Mouse (Mus musculus) cerebellum, postnatal 14 days (tissue): ENCODE results near the gene Scimp.

Experiments used
- DNase-seq, 2 experiments: peaks; one replicate each; pipeline ENCODE4 v3.0.0; 2021; ENCODE audit warnings: mixed read lengths in 2 of 2

Gene Scimp

DNA sequence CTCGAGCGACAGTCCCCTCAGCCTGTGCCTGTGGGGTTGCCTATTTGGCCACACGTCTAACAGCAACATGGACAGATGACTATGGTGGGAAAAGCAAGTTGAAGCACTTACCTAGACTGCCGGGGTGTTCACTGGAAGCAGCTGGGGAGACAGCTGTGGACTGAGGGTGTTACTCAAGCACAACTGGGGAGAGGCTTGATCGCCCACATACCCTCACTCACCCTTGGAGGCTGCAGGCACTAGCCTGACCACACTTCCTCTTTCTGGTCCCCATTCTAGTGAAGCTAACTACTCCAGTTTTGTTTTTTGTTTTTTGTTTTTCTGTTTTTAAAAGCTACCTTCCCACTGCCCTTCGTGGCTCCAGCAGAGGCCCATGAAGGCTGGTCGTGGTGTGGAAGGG is at the start of gene Scimp:
TSS of gene Scimp (minus strand) at position 222 of the 400 bp plus-strand sequence.
- peak in 1 of 2 experiments; percentile 11 for DNase-seq

DNA sequence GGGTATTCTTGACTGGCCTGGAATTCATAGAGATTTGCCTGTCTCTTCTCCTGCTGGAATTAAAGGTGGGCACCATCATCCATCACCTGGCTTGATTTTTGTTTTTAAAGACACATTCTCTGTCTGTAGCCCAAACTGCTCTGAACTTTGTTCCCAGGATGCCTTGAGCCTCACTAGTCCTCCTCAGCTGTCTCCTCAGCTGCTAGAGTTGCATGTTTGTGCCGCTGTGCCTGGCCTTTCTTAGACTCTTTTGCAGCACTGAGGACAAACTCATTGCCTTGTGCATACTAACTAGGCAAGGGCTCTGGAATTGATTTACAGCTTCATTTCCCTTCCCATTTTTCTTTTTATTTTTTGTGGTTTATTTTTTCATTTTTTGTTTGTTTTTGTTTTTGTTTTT is 48.0 kb upstream of the Scimp start:
- DNase-seq = no peak

DNA sequence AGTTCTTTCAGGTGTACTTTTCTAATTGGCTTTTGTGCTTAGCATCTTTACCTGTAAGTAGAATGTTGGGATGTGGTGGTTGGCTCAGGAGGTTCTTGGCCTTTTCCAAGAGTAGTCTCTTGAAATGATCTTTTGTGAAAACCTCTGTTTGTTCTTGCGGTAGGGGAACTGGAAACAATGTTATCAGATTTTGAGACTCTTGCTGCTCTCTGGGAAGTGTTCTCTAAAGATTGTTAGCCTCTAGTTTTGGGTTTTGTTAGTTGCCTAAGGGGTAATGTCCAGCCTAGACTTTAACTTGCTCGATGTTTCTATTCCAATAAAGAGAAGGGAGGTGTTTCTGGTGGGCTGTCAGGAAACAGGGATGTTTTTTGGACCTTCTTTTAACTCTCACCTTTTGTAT is 33.6 kb upstream of the Scimp start:
- DNase-seq = no peak

DNA sequence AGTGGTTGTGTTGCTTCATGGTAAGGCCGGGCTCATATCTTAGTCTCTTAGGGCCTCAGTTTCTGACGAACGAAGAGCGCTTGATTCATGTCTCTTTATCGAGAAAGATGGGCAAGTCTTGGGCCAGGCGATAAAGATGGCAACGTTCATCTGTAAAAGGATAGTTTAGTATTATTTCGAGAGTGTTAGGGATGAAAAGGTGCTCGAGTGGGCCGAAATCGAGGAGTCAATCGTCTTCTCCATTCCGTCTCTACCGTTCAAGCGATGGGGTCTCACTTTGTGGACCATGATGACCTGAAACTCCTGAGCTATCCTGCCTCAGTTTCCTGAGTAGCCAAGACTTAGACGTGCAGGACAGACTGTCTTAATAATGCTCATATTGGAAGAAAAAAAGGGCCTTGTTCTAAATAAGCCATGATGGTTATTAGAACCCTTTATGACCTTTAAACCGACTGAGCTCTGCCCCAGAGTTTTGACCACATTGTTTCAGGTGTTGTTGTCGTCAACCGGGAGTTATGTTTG is 33.1 kb upstream of the Scimp start:
- no peak for DNase-seq

DNA sequence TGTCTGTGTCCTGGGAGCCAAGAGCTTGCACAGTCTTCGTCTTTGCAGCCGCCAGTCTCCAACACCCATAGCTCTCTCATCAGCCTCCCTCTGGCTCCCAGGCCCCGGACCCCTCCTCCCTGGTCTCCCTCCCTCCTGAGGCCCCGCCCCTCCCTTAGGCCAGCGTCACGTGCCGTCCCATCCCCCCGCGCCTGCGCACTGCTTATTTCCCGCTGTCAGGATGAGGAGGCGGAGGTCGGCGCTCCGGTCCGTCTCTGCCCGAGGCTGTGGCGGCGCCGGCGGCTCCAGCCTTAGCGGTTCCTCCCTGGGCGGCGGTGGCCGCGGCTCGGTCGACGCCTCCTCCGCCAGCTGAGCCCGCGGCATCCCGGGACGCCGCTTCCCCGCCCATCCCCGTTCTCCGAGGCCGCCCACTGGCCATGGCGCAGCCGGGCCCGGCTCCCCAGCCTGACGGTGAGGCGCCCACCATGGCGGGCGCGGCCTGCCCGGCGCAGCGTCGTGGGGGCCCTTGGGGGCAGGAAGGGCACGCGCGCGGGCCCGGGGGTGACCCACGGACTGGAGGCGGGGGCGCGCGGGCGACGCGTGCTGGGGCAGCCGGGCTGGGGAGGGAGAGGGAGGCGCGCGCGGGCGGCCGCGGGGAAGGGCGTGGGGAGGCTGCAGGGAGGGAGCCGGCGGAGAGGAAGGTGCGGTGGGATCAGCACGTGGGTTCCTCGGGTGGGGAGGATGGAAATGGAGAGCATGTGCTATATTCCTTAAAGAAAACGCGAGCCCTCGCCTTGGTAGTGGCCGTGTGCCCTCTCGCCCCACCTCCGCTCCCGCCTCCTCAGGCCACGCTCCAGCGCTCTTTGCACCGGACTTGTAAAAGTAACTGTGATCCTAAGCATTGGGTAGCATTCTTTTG is 32.4 kb upstream of the Scimp start, which contains the start of gene Rabep1:
TSS of gene Rabep1 (plus strand) at position 220 of the 898 bp plus-strand sequence.
- peak; percentile 98 to 99 for DNase-seq

DNA sequence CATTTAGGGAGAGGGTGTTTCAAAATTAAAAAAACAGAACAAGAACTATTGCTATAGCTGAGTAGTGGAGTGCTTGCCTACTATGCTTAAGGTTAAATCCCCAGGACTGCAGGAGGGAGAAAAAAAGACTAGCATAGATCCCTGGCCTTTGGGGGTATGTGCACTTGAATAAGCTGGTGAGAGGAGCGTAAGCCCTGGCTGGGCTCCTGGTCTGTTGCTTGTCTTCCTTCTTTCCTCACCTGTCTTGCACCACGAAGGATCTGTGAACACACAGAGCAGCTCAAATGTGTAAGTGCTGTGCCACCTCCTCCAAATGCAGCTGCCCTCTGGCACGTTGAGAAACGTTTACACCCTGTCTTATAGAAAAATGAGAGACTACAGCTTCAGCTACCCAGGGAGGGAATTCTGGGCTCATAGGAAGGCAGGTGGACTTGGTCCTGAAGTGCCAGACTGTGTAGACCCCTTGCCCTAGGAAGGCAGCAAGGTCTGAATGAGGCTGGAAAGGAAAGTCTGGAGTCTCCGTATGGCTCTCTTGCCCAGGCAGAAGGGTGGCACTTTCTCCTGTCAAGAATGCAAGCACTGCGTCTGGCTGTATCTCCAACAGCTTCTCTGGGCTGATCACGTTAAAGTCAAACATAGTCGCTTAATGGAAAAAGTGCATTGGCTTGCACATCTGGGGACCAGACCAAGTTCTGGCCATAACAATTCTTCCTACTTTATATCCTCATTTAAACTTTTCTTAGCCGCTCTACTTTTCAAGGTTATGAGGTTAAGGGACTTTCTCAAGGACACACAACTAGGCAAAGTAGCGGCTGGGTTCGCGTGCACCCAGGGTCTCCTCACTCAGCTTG is 31.5 kb upstream of the Scimp start:
- DNase-seq = no peak

DNA sequence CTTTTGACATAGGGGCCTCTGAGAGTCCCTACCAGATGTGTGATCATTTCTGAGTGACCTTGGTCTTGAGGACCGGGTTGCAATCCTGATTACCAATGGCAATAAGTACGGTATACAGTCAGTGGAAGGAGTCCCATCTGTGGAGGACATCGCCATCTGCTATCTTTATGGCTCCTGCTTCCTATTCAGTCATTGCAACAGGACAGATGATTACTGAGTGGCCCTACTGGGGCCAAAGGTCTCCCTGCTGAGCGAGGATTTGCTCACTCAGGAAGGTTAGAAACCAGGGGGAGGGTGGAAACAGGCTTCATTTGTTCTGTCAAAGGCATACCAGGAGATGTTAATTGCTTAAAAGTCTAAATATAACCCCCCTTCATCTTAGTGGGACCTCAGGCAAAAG is 30.6 kb upstream of the Scimp start:
- no peak for DNase-seq

DNA sequence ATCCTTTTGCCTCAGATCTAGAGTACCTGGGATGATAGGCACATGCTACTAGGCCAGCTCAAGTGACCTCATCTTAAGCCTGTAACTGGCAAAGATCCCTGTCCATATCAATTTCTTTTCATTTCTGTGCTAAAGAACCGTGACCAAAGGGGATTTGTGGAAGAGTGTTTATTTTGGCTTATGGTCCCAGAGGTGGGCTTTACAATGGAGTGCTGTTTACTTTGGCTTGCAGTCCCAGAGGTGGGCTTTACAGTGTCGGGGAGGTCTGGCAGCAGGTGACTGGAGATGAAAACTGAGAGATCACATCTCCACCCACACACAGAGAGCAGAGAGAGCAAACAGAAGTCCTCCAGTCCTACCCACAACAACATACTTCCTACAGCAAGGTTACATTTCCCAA is 26.2 kb upstream of the Scimp start:
- DNase-seq = no peak

DNA sequence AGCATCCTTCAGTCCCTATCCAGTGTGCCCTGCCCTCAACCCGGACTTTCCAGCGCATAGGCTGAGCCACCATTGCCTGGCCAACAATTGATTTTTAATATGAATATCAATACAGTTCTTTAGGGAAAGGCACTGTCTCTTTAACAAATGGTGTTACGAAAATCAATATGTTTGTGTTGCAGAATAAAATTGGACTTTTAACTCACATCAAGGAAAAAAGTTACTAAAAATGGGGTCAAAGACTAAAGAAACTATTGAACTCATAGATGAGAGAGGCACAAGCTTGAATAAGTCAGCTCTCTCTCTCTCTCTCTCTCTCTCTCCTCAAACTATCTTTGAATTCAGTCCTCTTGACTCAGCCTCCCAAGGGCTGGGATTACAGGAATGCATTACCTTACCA is 24.6 kb upstream of the Scimp start:
- DNase-seq = no peak

DNA sequence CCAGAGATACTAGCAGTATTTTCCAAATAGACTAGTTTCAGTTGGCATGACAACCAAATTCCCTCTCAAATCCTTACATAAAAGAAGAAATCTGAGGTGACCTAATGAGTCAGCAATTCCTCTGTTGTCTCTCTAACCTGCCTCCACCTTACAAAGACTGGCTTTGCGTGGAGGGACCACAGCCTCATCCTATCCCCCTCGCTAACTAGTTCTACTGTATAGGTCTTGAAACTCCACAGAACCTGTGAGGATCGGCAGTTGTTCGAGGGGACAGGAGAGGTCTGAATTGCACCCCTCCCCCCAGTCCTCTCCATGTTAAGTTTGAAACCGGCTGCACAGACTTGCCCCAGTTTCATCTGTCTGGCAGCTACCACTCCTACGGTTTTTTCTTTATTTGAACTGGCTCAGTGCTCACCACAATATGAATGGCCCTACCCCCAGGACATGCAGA is 23.0 kb upstream of the Scimp start:
- no peak for DNase-seq

DNA sequence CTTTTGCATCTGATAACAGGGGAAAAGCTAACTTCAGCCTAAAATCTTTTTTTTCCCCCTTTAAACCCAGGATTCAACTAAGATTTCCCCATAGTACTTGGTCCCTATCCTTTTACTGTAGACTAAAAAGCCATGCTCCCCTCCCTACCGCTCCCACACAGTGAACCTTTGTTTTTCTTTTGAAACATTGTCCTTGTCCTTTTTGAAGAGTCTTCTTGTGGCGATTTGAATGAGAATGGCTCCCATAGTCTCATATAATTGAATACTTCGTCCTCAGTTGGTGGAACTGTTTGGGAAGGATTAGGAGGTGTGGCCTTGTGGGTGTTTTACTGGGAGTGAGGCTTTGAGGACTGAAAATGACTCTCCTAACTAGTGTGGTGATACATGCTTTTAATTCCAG is 21.4 kb upstream of the Scimp start:
- DNase-seq = no peak

DNA sequence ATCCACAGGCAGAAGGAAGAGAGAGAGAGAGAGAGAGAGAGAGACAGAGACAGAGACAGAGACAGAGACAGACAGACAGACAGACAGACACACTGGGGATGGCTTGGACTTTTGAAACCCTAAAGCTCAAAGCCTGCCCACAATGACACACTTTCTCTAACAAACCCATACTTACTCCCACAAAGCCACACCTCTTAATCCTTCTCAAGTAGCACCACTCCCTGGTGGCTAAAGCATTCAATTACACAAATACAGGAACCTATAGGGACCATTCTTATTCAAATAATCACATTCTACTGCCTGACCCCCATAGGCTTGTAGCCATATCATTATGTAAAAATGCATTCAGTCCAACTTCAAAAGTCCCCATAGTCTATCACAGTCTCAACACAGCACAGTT is 21.0 kb upstream of the Scimp start:
- no peak for DNase-seq

DNA sequence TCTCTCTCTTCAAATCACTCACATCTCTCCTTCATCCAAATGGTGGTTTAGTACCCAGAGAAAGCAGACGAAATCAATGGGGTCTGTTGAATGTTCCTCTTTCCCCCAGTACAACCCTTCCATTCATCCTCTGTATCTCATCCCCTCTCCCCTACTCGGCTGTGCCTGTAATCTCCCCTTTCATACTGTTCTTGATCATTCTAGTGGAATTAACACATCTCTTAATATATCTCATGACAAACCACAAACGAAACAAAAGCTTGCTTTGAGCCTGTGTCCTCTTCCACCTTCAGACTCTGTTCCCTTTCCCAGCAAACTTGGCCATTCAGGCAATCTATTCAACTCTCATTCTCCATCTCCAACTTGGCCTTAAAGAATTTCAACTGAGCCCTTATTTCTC is 18.8 kb upstream of the Scimp start:
- DNase-seq = no peak

DNA sequence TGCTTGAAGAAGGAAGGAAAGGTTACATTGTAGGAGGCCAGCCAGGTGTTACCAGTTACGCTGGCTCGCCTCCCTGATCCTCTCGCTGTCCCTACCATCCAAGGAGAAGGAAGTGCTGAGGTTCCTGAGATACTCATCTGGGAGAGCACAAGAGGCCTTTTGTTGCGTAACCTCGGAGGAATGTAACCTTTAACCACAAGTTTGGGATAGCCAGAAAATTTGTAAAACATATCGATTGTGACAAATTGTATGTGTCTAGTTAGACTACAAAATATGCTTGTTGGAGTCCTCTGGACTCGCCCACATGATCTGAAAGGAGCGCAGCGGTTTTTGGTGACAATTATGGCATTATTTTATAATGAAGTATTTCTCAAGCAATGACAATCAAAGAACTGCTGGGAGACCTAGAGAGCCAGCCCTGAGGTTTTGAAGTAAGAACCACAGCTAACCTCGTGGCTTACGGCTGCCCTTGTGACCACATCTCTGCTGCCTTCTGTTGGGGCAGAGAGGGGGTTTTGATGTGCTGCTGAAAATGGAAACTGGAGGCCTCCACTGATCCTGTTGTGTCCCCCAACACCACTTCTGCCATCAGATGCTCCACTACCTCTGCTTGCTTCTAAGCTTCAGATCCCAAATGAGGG is 16.7 kb upstream of the Scimp start:
- DNase-seq = no peak

DNA sequence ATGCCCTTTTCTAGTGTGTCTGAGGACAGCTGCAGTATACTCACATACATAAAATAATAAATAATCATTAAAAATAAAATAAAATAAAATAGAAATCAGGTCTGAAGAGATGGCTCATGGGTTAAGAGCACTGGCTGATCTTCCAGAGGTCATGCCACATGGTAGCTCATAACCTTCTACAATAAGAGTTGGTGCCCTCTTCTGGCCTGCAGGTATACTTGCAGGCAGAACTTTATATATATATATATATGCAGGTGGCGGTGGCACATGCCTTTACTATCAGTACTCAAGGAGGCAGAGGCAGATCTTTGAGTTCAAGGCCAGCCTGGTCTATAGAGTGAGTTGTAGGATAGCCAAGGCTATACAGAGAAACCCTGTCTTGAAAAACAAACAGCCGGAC is 13.8 kb upstream of the Scimp start:
- DNase-seq = no peak

DNA sequence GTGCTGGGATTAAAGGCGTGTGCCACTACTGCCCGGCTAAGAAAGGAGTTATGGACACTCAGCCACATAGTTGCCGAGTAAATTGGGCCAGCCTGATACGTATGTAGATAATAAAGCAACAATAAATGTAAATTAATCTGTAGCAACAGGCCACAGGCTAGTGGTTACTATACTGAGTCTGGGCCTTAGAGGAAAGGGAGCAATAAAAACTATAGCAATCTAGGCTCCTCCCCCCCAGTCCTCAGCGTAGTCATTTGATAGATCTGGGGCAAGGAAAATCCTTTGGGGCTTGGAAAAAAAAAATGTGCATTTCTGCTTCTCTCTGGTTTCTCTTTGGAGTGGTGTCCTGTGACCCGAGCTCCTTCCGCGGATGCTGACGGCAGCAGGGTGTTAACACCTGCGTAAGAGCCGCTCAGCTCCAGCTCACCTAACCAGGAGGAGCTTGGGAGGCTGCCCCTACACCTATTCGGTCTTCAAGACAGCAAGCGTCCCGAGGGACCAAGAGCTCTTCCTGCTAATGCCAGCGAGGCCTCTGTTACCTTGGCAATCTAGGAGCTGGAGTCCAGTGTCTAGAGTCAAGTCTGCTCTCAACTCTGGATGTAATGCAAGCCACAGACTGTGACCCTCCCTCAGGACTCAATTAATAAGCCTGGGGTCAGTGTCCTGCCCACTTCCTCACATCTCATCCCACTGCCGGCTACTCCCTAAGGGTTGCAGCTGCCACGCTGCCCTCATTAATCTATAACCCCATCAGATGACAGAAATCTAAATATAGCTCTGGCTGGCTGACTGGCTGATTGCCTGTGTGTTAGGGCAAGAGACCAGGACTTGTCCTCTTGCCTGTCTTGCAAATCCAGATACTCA is 9.6 kb upstream of the Scimp start:
- peak; percentile 73 to 80 for DNase-seq

DNA sequence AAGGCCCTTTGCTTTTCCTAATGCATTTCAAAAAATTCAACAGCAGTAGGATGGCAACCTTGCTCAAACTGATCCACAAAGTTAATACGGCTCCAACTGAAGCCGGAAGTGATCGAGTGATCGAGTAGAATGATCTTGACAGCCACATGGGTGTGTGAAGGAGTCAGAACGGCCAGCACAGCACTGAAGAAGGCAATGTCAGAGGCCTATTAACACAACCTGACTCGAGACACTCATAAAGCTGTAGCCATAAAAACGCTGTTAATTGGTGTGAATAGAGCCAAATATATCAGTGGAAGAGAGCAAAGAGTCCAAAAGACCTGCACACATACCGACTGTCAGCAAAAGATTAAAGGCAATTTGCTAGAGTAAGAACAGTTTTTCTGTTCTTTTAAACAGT is 7.7 kb upstream of the Scimp start:
- no peak for DNase-seq

DNA sequence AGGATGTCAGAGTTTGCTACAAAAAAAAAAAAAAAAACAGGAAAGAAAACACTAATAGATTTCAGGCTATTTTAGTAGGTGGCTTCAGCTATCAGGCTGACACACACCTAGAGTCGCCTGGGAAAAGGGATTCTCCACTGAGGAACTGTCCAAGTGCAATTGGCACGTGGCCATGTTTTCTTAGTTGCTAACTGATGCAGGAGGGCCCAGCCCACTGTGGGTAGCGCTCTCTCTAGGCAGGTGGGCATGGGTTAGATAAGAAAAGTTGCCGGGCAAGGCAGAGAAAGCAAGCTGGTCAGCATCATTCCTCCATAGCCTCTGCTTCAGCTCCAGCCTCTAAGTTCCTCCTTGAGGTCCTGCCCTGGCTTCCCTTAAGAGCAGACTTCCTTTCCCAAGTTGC is 4.4 kb upstream of the Scimp start:
- peak in 1 of 2 experiments; percentile 23 for DNase-seq

DNA sequence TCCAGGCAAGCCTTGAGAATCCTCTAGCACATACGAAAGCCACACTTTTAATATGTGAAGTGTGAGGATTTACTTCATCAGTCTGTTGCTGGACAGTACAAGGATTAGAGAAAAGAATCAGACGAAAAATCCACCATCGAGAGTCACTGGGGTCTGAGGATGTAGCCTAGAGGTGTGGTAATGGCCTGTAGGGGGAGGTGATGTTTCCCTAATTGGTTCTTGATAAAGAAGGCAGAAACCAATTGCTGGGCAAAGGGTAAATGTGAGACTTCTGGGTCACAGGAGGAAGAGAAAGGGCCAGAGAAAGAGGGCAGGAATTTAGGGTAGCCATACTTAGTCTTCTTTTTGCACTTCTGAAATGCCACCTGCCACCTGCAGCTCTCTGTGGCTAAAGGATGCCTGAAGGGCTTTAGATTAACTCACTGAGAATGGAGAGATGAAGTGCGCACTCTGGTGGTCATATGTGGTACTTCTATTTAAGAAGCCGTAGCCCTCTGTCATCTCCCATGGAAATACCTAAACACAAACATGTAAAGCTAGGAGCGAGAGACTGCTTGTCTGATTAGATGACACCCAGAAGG is 3.2 kb upstream of the Scimp start:
- peak; percentile 77 to 79 for DNase-seq

DNA sequence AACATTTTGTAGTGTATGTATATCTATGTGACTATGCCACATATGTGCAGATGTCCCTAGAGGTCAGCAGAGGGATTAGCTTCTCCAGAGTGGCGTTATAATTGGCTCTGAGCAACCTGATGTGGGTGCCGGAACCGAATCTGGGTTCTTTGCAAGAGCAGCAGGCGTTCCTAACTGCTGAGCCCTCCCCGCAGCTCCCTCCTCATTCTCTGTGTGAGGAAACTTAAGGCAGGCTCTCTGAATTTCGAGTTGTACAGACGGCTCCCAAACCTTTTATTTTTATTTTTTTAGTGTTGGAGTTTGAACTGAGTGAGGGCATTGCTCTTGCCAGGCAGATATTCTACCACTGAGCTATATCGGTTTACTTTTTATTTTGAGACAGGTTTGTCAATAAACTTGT is 2.7 kb upstream of the Scimp start:
- DNase-seq = no peak

DNA sequence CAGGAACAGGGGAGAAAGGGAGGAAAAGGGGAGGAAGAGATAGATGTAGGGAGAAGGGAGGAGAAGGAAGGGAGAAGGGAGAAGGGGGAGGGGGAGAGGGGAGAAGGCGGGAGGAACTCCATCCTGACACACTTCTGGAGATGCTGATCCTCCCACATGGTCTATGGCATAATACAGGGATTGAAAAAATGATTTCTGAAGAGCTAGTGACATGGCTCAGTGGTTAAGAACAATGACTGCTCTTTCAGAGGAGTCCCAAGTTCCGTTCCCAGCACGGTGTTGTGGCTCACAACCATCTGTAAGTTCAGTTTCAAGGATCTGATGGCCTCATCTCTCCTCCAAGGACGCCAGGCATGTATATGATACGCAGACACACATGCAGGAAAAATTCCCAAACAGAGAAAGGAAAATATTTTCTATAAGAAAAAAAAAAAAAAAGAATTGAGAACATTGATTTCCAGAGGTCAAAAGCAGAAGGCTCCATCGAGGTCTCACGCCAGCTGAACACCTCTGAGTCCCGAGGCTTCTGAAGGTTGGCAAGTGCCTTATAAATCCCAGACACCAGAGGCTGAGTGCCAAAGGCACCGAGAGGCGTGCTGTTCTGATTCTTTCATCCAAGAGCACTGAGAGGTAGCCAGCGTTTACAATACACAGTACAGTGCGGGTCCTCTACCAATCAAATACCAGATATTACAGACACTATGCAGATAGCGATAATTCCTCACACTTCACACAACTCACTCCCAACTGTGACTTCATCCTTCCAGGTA is 730 bp downstream of the Scimp start:
- DNase-seq = peak; percentile 77 to 79
